Mouse (Mus musculus) lung, postnatal 36 days (tissue): ENCODE measurements around the gene Anapc11.

Experiments
- DNase-seq: peaks from one replicate; pipeline ENCODE4 v3.0.0; 2022; ENCODE audit warnings: mixed read lengths

Anapc11 gene

DNA sequence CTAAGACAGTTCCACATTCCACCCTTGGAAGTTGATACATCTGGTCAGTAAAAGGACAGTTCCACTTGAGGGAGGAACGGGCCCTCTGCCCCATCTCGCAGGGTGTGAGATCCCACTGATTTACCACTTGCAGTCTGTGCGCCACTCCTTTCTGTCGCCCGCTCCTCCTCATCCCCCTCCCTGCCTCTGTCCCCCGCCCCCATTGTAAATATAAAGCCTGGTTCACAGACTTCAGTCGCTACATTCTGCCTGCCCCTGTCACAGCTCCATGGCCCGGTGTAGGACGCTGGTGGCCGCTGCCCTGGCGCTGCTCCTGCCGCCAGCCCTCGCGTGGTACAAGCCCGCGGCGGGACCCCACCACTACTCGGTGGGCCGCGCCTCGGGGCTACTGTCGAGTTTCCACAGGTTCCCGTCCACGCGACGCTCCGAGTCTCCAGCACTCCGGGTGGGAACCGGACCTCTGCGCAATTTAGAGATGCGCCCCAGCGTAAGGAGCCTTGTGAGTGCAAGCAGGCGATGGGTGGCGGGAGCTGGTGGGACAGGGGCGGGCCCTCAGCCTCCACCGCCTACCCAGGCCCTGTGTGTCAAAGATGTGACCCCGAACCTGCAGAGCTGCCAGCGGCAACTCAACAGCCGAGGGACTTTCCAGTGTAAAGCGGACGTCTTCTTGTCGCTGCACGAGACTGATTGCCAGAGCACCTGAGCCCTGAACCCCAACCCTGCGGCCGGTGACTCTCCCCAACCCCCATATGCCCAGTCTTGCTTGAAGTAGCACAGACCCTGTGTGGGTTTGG, 10.2 kb downstream of the Anapc11 start, which contains the start of gene Npb:
TSS of gene Npb (plus strand) at position 237 of the 794 bp plus-strand sequence.
- no peak for DNase-seq

DNA sequence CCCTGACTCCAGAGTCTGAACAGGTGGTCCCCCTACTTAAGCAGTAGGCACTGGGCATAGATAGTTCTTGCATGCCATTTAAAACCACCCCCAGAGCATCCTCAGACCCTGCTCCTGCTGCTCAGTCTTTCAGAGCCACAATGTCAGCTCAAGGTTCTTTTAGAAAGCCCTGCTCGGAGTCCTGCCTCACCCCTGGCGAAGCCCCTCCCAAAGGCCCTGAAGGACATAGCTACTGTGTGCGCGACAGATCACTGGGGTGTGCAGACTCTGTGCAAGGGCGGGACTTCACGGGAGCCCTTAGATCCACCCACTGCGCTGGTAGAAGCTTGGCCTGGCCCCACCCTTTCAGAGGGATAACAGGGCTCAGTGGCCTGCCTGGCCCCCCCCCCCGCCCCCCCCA, 11.0 kb downstream of the Anapc11 start:
- DNase-seq, result no peak

DNA sequence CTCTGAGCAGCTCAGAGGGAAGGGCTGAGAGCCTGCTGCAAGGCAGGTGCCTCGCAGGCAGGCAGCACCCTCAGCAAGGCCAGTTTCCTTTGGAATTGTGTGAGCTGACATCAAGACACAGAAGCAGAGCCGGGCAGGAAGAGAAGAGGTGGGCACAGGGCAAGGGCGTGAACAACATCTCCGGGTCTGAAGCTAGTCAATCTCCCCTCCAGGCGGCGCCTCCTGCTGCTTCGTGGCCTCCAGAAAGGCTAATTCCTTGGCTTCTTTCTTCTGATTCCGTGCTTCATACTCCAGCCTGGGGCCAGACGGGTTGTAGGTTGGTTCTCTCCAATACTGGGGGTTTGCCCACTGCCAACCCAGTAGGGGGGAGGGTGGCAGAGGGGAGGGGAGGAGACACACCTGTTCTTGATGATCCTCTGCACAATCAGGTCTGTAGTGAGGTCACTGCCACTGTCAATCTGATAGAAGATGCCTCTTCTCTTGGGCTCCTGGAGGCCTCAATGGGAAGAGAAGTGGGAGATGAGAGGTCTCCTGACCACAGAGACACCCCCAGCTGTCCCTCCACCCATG, 12.3 kb downstream of the Anapc11 start:
- no peak for DNase-seq

DNA sequence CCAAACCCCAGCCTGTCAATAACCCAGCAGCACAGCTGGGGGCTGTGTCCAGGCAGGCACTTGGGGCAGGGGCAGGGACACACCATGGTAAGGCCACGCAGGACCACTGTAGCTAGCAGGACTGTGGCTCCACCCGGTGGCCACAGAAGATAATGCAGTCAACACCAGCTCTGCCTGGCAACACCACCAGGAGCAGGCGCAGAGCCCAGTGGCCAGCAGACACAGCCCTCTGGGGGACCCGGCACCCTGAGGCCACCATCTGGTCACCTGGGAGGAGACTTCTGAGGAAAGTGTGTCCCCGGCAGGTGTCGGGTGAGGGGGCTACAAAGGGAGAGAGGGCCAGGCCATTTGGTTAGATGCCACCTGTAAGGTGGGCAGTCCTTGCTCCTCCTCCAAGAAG, 14.5 kb downstream of the Anapc11 start:
- peak; percentile 79 for DNase-seq

DNA sequence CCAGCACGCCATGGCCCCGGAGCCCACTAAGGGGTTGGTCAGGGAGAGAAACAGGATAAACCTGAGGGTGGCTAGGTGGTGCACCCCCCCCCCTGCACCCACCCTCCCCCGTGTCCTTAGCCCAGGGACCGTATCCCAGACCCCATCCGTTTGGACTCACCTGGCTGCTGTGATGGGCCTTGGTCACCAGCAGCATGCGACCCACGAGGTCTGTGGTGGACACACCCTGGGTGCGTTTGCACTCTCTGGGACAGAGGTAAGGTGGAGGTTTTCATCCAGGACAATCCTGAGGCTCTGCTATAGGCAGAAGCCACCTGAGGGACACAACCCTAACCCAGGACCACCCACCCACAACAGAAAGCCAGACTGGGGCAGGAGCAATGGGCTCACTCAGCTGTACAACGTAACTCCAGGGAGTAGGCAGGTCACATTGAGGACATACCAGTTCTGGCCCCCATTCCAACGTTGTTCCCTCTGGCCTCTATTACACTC, 15.3 kb downstream of the Anapc11 start:
- no peak for DNase-seq

DNA sequence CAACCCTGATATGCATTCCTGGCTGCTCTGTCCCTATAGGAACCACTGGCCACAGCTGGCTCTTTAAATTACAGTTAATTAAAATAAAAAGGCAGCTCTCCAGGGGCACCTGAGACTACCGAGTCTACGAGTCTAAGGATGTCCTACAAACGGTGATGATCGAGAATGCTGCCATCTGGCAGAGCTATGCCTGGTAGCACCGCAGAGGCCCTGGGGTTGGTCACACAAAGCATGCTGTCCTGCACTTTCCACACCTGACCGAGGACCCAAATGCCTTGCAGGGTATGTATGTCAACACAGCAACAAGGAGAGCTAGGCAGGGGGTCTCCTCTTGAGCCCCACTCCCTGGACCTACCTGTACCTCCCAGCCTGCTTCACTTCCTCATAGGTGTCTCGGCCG, 15.8 kb downstream of the Anapc11 start:
- DNase-seq, result no peak

DNA sequence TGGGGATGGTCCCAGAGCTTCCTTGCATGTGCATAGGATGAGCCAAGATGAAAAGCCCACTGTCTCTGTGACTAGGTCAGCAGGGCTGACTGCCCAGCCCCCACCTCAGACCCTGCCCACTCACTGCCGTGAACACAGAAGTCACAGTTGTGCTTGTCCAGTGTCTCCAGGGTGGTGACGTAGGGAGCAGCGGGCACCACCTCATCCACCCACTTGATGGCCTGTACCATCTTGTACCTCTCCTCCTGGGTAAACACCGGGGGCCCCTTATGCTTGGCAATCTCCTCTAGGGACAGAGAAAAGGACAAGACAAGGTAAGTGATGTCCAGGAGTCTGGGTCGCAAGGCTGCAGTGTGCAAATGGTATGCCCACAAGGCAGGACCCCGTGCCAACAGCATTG, 16.9 kb downstream of the Anapc11 start:
- DNase-seq, result no peak

DNA sequence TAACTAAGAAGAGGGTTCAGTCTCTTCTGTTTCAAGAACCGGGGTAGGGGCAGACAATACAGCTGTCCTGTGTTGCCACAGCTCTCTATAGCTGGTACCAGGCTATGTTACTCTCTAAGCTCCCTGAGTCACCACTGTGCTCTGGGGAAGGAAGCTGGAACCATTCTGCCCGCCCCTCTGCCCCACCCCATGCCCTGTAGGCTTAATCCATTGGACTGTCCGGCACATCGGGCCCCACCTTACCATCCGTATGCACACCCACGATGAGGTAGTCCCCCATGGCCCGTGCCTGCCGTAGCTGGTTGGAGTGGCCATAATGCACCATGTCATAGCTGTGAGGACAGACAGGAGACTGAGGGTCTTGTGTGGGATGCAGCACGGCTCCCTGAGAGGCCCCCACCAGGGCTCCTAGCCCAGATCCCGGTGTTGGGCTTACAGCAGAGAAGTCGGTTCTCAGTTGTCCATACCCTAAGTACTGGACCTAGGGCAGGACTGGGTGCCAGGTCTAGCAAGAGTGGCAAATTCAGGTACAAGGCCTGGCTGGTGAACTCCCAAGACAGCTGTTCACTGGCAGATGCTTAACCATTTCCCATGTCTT, 17.5 kb downstream of the Anapc11 start:
- DNase-seq, result no peak

DNA sequence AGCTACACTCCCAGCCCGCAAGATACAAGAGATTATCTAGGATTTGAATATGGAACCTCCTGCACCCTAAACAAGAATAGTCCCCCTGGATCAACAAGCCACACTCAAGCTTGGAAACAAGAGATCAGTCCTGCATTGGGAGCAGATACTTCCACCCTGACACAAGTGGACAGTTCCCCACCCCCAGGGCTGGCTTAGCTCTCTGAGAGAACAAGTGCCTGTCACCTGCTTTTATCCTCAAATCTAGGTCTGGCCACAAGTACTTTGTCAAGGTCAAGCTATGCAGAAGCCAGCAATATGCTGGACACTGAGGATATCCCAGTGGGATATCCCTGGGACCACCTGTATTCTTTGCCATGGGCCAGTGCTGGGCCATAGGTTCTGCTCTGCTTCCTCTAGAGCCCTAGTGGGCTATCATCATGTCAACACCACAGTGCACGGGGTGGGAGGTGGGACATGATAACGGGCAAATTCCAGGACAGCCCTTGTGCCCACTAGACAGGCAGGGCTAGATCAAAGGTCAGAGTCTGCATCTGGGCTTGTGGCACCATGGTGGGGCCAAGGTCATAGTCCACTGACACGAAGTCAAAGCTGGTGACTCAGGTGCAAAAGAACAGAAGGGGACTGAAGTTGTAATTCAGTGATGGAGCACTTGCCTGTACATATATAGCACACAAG, 18.5 kb downstream of the Anapc11 start:
- DNase-seq, result no peak

DNA sequence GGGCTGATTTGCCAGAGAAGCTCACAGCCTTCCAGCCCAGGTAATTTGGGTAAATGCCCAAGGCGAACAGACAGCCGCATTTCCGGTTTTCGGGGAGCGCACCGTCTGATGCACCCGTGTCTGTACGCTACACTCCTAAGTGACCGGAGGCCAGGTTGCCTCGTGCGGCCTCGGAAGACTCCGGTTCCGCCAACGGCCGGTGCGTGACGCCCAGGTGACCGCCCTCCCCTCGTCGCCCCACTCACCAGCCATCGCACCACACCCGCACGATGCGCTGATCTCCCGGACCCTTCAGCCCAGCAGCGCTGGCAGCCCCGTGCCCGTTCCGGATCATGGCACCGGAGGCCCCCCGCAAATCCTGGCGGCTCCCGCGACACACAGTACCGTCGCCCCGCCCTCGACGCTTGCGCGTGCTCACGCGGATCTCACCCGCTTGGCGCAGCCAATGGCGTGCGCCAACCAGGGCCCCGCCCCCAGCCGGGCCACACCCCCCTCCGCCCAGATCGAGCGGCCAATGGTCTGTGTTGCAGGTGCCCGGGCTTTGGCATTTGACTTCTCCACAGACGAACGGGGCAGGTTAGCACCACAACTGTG, 19.4 kb downstream of the Anapc11 start, which contains the start of gene Pcyt2:
TSS of gene Pcyt2 (minus strand) at position 418 of the 594 bp plus-strand sequence.
- peak; percentile 95 for DNase-seq

DNA sequence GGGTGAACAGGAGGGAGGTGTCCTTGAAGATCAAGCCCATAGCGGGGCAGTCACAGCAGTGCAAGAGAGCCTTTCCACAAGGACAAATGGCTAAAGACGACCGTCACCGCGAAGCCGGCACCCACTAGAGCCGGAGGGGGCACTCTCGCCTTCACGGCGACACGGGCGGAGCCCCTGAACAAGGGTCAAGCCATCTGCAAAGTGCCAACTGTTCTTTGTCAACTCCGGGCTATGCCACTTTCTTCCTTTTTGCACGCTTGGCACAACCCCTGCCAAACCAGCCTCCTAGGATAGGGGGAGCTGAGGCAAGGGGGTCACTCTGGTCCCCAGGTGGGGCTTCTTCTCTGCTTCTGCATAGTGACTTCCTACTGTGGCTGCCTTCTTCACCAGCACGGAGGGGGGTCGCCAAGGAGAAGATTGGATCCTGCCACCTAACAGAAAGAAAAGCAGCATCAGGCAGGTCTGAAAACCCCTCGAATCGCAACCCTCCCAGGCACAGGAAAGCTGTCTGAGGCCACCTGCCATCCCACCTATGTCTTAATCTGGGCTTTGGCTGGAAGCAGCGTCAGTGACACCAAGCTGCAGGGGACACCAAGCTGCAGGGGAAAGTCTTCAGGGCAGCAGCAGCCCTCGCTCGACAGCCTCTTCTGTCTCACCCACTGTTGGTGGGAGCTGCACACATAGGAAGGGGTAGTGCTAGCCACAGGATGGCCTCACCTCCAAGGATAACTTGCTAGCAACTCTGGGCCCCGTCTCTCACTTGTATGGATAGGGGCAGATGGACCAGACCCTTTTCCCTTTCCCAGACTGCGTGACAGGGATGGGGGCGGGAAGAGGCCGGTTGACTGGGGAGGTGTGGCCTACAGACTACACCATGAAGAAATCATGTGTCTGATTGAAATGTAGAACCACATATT, 20.7 kb downstream of the Anapc11 start:
- no peak for DNase-seq

DNA sequence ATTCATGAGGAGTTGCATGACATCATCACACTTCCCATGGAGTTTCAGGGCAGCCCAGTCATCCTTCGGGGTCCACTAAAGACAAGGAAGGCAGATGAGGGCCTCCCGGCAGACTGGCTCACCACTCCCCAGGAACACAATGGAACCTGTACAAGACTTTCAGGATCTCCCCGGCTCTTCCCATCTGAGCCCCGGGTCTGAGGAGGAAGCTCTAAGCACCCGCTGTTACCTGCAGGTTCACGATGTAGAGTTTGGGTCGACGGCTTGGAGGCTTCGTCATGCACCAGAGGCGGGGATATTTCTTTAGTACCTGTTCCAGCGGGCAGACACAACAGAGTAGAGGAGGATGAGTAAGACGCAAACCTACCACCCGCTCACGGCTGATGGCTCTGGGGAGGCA, 22.0 kb downstream of the Anapc11 start:
- no peak for DNase-seq

DNA sequence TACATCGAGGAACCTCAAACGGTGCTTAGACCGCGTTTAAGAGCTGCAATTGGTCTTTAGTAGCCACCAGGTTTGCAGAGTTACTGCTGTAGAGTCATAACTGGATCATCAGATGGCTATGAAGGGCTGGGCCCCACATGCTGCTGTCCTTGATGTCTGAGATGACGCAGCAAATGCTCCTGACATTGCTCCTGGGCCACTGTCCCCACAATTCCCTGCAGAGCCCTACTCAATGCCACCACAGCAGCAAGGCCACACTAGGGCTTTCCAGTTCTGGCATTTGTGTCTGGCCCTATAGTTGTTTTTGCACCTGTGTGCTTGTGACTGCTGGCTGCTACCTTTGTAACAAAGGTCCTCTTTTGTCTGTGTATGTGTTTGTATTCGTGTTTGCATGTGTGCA, 24.6 kb downstream of the Anapc11 start:
- no peak for DNase-seq

DNA sequence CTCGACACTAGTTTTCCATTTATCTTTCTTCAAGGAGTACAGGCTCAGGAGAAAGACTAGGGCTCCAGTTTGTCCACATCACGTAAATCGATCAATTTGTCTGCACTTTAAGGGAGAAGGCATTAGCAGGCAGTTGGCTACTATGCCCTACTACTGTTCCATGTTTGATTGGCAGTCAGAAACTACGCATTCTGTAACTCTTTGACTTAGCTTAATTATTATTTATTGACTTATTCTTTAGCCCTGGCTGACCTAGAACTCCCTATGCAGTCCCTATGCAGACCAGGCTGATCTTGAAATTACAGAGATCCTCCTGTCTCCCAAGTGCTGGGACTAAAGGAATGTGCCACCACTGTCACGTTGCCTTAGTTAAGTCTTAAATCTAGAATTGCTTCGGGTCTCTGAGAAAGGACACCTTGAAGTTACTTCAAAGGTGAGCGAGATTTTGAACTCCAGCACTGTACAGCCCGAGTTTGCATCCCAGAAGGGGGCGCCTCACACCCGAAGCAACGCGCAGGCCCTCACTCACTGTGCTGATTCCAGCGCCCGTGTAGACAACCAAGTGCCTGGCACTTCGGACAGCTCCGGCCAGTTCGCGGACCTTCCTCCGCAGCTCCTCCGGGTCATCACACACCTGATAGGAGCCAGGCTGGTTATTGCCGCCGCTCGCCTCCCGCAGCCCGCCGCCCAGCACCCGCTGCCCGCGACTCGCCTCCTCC, 25.9 kb downstream of the Anapc11 start:
- peak; percentile 85 for DNase-seq

DNA sequence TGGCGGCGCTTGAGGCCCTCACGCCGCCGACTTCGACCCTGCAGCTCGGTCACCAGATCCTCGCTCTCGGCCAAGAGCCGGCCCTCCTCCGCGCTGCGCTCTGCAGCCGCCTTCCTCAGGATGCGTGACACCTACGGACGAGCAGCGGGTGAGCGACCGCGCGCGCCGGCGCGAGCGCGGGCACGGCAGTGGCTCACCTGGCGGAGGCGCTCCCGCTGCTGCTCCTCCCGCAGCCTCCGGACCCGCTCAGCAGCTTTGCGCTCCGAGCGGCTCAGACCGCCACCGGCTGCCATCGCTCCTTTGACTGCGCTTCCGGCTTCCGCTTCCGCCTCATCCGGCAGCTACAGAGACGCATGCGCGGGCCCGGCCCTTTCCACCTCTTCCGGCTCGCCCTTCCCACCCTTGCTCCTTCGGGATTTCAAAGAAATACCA, 26.5 kb downstream of the Anapc11 start:
- peak; percentile 92 for DNase-seq

DNA sequence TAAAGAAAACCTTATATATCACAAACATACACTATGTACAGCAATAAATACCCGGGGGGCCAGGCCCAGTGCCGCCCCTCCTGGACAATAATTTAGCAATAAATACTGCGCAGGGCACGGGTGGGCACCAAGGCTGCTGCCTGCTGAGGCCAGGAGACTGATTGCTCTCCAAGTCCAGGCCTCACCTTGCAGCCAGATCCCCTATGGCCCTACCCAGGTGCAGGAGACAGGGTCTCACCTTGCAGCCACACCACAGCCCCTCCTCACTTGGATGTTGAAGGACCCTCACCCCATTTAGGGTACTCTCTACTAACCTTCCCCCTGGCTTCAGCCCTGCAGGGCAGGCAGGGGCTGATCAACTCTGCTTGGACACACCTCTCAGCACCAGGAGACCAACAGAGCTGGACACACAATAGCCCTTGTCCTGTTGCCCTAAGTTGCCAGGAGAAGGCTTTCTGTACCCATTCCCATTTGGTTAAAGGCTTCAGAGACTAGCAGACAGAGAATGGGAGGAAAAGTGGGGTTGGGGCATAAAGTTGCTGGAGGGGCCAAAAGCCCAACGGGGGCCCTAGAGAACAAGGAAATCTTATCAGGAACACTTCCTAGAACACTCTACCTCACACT, 27.0 kb downstream of the Anapc11 start, which contains the start of gene Sirt7:
TSS of gene Sirt7 (minus strand) at position 89 of the 624 bp plus-strand sequence.
- DNase-seq, result no peak

DNA sequence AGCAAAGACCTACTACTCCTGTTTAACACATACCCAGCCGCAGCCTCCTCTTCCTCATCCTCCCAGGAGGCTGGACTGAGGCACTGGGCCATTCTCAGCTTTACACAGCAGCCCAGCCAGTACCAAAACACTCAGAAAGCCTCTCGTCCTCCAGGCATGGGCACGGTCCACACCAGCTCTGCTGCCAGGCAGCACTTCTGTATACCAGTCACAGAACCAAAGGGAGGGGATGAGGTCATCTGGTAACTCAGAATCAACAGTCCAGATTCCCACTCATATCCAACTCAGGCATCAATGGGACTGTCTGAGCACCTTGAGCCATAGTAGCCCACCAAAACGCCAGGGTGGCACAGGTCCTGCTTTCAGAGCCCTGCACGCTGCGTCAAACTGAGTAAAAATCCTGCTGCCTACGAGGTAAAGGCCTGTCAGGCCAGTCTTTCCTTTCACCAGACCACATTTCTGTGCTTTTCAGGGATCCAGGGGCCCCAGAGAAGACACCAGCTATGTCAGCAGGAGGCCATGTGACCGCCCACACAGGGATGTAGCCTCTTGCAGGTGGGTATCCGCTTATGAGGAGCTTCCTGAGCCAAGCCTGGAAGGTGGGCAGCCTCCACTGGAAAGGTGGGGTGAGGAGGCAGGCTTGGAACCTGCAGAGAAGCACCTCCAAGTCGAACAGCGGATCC, 28.7 kb downstream of the Anapc11 start:
- DNase-seq, result no peak

DNA sequence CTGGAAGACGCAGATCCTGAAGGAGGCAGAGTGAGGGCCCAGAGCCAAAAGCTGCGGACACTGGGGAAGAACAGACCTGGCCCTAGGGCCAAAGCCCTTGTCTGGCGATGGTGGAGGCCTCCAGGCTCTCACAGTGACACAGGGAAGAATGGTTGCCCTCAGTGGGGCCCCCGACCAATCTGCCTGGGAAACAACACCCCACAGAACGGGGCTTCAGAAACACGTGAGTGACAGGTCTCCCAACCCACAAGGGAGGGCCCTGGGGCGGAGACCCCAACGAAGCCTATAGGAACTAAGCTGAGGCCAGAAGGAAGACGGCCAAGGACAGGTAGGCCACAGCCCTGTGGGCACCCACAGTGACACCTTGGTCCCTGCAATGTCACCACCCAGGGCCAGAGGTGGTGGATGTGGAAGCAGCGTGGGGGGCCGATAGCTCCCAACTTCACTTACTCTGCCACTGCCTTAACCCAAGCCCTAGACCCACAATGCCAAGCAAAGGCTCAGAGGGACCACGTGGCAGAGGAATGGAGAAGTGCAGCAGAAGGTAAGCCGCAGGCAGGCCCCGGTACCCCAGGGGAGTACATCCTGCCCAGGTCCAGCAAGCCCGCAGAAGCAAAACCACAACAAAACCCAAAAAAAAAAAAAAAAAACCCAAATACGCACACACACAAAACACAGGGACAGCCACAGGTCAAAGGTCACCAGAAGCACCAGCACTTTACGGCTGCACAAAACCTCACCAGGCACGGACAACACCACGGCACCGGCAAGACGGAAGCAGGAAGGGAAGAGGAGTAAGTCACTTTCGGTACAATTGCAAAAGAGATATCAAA, 29.5 kb downstream of the Anapc11 start:
- DNase-seq, result peak; percentile 49
